In genomic region chr1:157417861-157418260, GRCm38 (mm10) we compare ENCODE assay signal across 11 mouse cellular contexts. TPM values are rescaled to one million over a fixed set of nuclear protein-coding genes. Genes with fewer than 3 reads are reported as not detected.
A peak's percentile ranks its signal among the peaks of the same experiment; 100 is the strongest.
DNase-seq lines count a peak whose midpoint lies in the region; ATAC-seq and TF ChIP-seq lines count a peak whose summit lies in the region.
"Had no signal": no experiment of that assay in that cellular context is flagged by ENCODE, and none has a peak within 500 bp of the region (broad histone marks: within the 10 kb centered on the region; RNA-seq: fewer than 3 reads in every experiment).

No protein-coding gene starts in this region.

- TF ChIP-seq EP300 in heart, postnatal 0 days (IDR thresholded peaks at IDR 0.05; ENCODE audit: low read depth), result peak; percentile 70; the same call in 1 of the 2 replicates

- DNase-seq in heart, adult 11 months, result peak; percentile 98
- no peak for DNase-seq in heart, adult 8-10 months (ENCODE audit: low spot score)
- DNase-seq in embryonic facial prominence, embryonic 11.5 days (ENCODE audit: low spot score), result no peak
- DNase-seq in heart, postnatal 0 days (ENCODE audit: low spot score), result peak; percentile 53
- peak; percentile 60 for DNase-seq in lung, postnatal 10 days
- DNase-seq in cerebellum, adult 18-20 months, result no peak
- DNase-seq: adrenal gland, postnatal 10 days; cerebellum, postnatal 10 days had no signal

- H3K36me3 ChIP-seq in embryonic facial prominence, embryonic 11.5 days (replicated peaks; ENCODE audit: control insufficient read depth, insufficient read depth, low read depth, low read length), result no peaks in the 10 kb centered on the region
- peaks cover 9% of the 10 kb centered on the region for H3K36me3 ChIP-seq in heart, postnatal 0 days (replicated peaks; ENCODE audit: control insufficient read depth, insufficient read depth, low read length)
- no peaks in the 10 kb centered on the region for H3K36me3 ChIP-seq in intestine, embryonic 15.5 days
- H3K36me3 ChIP-seq in hindbrain, embryonic 12.5 days, result peaks cover 6% of the 10 kb centered on the region; the same call in 1 of the 2 replicates

- no peak for ATAC-seq in embryonic facial prominence, embryonic 11.5 days (replicated peaks; ENCODE audit: insufficient number of reproducible peaks, low FRiP score, low TSS enrichment, low read depth)
- peak; percentile 64 for ATAC-seq in heart, postnatal 0 days (ENCODE audit: insufficient read depth, low read depth)
- no peak for ATAC-seq in intestine, embryonic 15.5 days
- ATAC-seq in hindbrain, embryonic 12.5 days (ENCODE audit: low FRiP score), result no peak

- no peak overlapping the region for H3K4me2 ChIP-seq in embryonic facial prominence, embryonic 11.5 days (ENCODE audit: low read depth, low read length)
- peak overlapping the region; percentile 39 for H3K4me2 ChIP-seq in heart, postnatal 0 days (ENCODE audit: low read depth, low read length)
- H3K4me2 ChIP-seq in intestine, embryonic 15.5 days (replicated peaks), result no peak overlapping the region
- H3K4me2 ChIP-seq in hindbrain, embryonic 12.5 days (replicated peaks), result no peak overlapping the region

- H3K27me3 ChIP-seq in embryonic facial prominence, embryonic 11.5 days (ENCODE audit: control insufficient read depth, insufficient read depth, low read length), result no peaks in the 10 kb centered on the region
- H3K27me3 ChIP-seq in heart, postnatal 0 days (ENCODE audit: control insufficient read depth, insufficient read depth, low read length), result no peaks in the 10 kb centered on the region
- H3K27me3 ChIP-seq in intestine, embryonic 15.5 days (replicated peaks), result no peaks in the 10 kb centered on the region
- no peaks in the 10 kb centered on the region for H3K27me3 ChIP-seq in hindbrain, embryonic 12.5 days
- H3K27me3 ChIP-seq: CH12.LX had no signal

- 32% methylated on average over 7 of the region's 7 CpGs for WGBS in embryonic facial prominence, embryonic 11.5 days
- 21% methylated on average over 7 of the region's 7 CpGs for WGBS in heart, postnatal 0 days
- 62% methylated on average over 7 of the region's 7 CpGs for WGBS in intestine, embryonic 15.5 days
- WGBS in hindbrain, embryonic 12.5 days, result 32% methylated on average over 7 of the region's 7 CpGs

- no peak overlapping the region for H3K4me3 ChIP-seq in embryonic facial prominence, embryonic 11.5 days (ENCODE audit: low read depth, low read length)
- no peak overlapping the region for H3K4me3 ChIP-seq in heart, postnatal 0 days (ENCODE audit: low read depth, low read length)
- no peak overlapping the region for H3K4me3 ChIP-seq in intestine, embryonic 15.5 days (replicated peaks)
- no peak overlapping the region for H3K4me3 ChIP-seq in hindbrain, embryonic 12.5 days

- H3K9ac ChIP-seq in embryonic facial prominence, embryonic 11.5 days (replicated peaks; ENCODE audit: low read length), result no peak overlapping the region
- no peak overlapping the region; the same call in 1 of the 2 replicates for H3K9ac ChIP-seq in heart, postnatal 0 days (replicated peaks; ENCODE audit: low read depth, low read length)
- H3K9ac ChIP-seq in intestine, embryonic 15.5 days, result no peak overlapping the region
- no peak overlapping the region for H3K9ac ChIP-seq in hindbrain, embryonic 12.5 days

- TF ChIP-seq CTCF in heart, postnatal 0 days (IDR thresholded peaks at IDR 0.05; ENCODE audit: low read depth), result no peak

- H3K9me3 ChIP-seq in embryonic facial prominence, embryonic 11.5 days (replicated peaks; ENCODE audit: control insufficient read depth, low read length), result no peaks in the 10 kb centered on the region
- H3K9me3 ChIP-seq in heart, postnatal 0 days (replicated peaks; ENCODE audit: control insufficient read depth, low read length), result no peaks in the 10 kb centered on the region
- no peaks in the 10 kb centered on the region for H3K9me3 ChIP-seq in intestine, embryonic 15.5 days
- H3K9me3 ChIP-seq in hindbrain, embryonic 12.5 days (replicated peaks), result no peaks in the 10 kb centered on the region

- no peaks in the 10 kb centered on the region for H3K4me1 ChIP-seq in embryonic facial prominence, embryonic 11.5 days (ENCODE audit: control insufficient read depth, insufficient read depth, low read length)
- H3K4me1 ChIP-seq in heart, postnatal 0 days (ENCODE audit: control insufficient read depth, insufficient read depth), result peaks cover 19% of the 10 kb centered on the region
- H3K4me1 ChIP-seq in intestine, embryonic 15.5 days (replicated peaks), result no peaks in the 10 kb centered on the region
- peaks cover 3% of the 10 kb centered on the region for H3K4me1 ChIP-seq in hindbrain, embryonic 12.5 days

- H3K27ac ChIP-seq in embryonic facial prominence, embryonic 11.5 days (replicated peaks; ENCODE audit: low read depth, low read length), result peak overlapping the region; percentile 47
- peak overlapping the region; percentile 83 for H3K27ac ChIP-seq in heart, postnatal 0 days (ENCODE audit: low read depth)
- no peak overlapping the region for H3K27ac ChIP-seq in intestine, embryonic 15.5 days
- H3K27ac ChIP-seq in hindbrain, embryonic 12.5 days, result no peak overlapping the region

RNA-seq across cellular contexts. Expression of gene Rasal2, which starts 5.5 kb away (rescaled TPM):
- total RNA-seq in heart, adult 8-10 months (2022), result 10 to 100 TPM; 20.2 to 26.5 (median 21.6) TPM
- polyA plus RNA-seq in embryonic facial prominence, embryonic 11.5 days (2014; fragmentation: Nextera tagmentation; extraction: Ambion mirVana), result 11.0 and 11.1 TPM in 2 replicates
- total RNA-seq in heart, postnatal 0 days (2014; rRNA removed; ENCODE audit: low replicate concordance), result 28.9 and 35.9 TPM in 2 replicates
- polyA plus RNA-seq in heart, postnatal 0 days (2015; fragmentation: Nextera tagmentation; extraction: Ambion mirVana), result 18.5 and 20.2 TPM in 2 replicates
- 5.4 TPM in 2 replicates for polyA plus RNA-seq in intestine, embryonic 15.5 days (2015; fragmentation: Nextera tagmentation; extraction: Ambion mirVana)
- 36.1 and 38.7 TPM in 2 replicates for polyA plus RNA-seq in hindbrain, embryonic 12.5 days (2016; fragmentation: Nextera tagmentation; extraction: Ambion mirVana)

RNA-seq across cellular contexts. Expression of gene Cryzl2, which starts 40.5 kb away (rescaled TPM):
- 10 to 100 TPM in 3 of 4 experiments, 1 to 10 TPM in 1; 9.6 to 11.9 (median 10.7) TPM for total RNA-seq in heart, adult 8-10 months (2022)
- polyA plus RNA-seq in embryonic facial prominence, embryonic 11.5 days (2014; fragmentation: Nextera tagmentation; extraction: Ambion mirVana), result 8.0 and 9.7 TPM in 2 replicates
- 31.0 and 45.7 TPM in 2 replicates for total RNA-seq in heart, postnatal 0 days (2014; rRNA removed; ENCODE audit: low replicate concordance)
- 38.1 and 38.5 TPM in 2 replicates for polyA plus RNA-seq in heart, postnatal 0 days (2015; fragmentation: Nextera tagmentation; extraction: Ambion mirVana)
- 9.3 and 11.4 TPM in 2 replicates for polyA plus RNA-seq in intestine, embryonic 15.5 days (2015; fragmentation: Nextera tagmentation; extraction: Ambion mirVana)
- 6.0 and 9.4 TPM in 2 replicates for polyA plus RNA-seq in hindbrain, embryonic 12.5 days (2016; fragmentation: Nextera tagmentation; extraction: Ambion mirVana)

Comparison
In these comparisons a context has a peak if more than half of its experiments do, and no peak if none do; other contexts are left out.
1. DNase-seq: peak in heart, adult 11 months (single experiment), heart, postnatal 0 days (single experiment) and lung, postnatal 10 days (single experiment); none in heart, adult 8-10 months (single experiment), embryonic facial prominence, embryonic 11.5 days (single experiment) and cerebellum, adult 18-20 months (0 of 2).
2. H3K27ac ChIP-seq: peak in embryonic facial prominence, embryonic 11.5 days (single experiment) and heart, postnatal 0 days (single experiment); none in intestine, embryonic 15.5 days (single experiment) and hindbrain, embryonic 12.5 days (single experiment).